Mouse (Mus musculus): ENCODE measurements around the gene Mfsd13b.
A peak's percentile ranks its signal among the peaks of the same experiment; 100 is the strongest.
"Not testable (repeated sequence)": the region's sequence is repeated elsewhere in the genome, so short reads cannot be mapped to it uniquely, and the experiment has no call there.

Gene Mfsd13b

GRCm38 (mm10) chr7:120982200-120982841, at the start of gene Mfsd13b, which contains the start of gene Cdr2:
Gene Mfsd13b (plus strand): TSS chr7:120982509.
Gene Cdr2 (minus strand): TSS chr7:120982312.
- DNase-seq, result peak; percentile 87 to 89

GRCm38 (mm10) chr7:120933110-120933509, 49.2 kb upstream of the Mfsd13b start:
- no peak for DNase-seq

GRCm38 (mm10) chr7:120933680-120934195, 48.6 kb upstream of the Mfsd13b start:
- DNase-seq, result no peak

GRCm38 (mm10) chr7:120934716-120935115, 47.6 kb upstream of the Mfsd13b start:
- peak in 1 of 2 experiments; percentile 35 for DNase-seq

GRCm38 (mm10) chr7:120936522-120936921, 45.8 kb upstream of the Mfsd13b start:
- no peak for DNase-seq

- DNase-seq, result no peak
Observed at GRCm38 (mm10) chr7:120938206-120938605, 44.1 kb upstream of the Mfsd13b start.

- no peak for DNase-seq
Observed at GRCm38 (mm10) chr7:120940343-120940742, 42.0 kb upstream of the Mfsd13b start.

GRCm38 (mm10) chr7:120941214-120941613, 41.1 kb upstream of the Mfsd13b start:
- no peak for DNase-seq

- no peak for DNase-seq
Observed at GRCm38 (mm10) chr7:120942506-120942905, 39.8 kb upstream of the Mfsd13b start.

GRCm38 (mm10) chr7:120943936-120944509, 38.3 kb upstream of the Mfsd13b start:
- no peak for DNase-seq

GRCm38 (mm10) chr7:120953591-120953990, 28.7 kb upstream of the Mfsd13b start:
- not testable (repeated sequence) for DNase-seq

GRCm38 (mm10) chr7:120960116-120960515, 22.2 kb upstream of the Mfsd13b start:
- no peak for DNase-seq

GRCm38 (mm10) chr7:120960601-120961000, 21.7 kb upstream of the Mfsd13b start:
- DNase-seq, result no peak

GRCm38 (mm10) chr7:120961893-120962292, 20.4 kb upstream of the Mfsd13b start:
- no peak for DNase-seq

GRCm38 (mm10) chr7:120963126-120963525, 19.2 kb upstream of the Mfsd13b start:
- DNase-seq, result no peak

GRCm38 (mm10) chr7:120969221-120969620, 13.1 kb upstream of the Mfsd13b start:
- DNase-seq, result no peak

GRCm38 (mm10) chr7:120970112-120970511, 12.2 kb upstream of the Mfsd13b start:
- DNase-seq, result no peak

GRCm38 (mm10) chr7:120972471-120972870, 9.8 kb upstream of the Mfsd13b start:
- DNase-seq, result not testable (repeated sequence)

- DNase-seq, result no peak
Observed at GRCm38 (mm10) chr7:120974001-120974400, 8.3 kb upstream of the Mfsd13b start.

- no peak for DNase-seq
Observed at GRCm38 (mm10) chr7:120977063-120977462, 5.2 kb upstream of the Mfsd13b start.

- DNase-seq, result no peak
Observed at GRCm38 (mm10) chr7:120980041-120980440, 2.3 kb upstream of the Mfsd13b start.

GRCm38 (mm10) chr7:120980931-120981924, 1.1 kb upstream of the Mfsd13b start:
- peak; percentile 35 to 49 for DNase-seq

GRCm38 (mm10) chr7:120982968-120983367, 659 bp downstream of the Mfsd13b start:
- DNase-seq, result no peak

Measured in spleen, adult 18-20 months (tissue).